Mouse (Mus musculus) frontal cortex, postnatal 36 days (tissue): ENCODE results near the gene Noc3l.

Source experiments
- DNase-seq, 2 experiments: peaks; one replicate each; pipeline ENCODE4 v3.0.0; 2022; ENCODE audit warnings: low spot score in 2 of 2

Noc3l gene

GRCm38 (mm10) chr19:38818766-38819426 lies at the start of gene Noc3l:
Noc3l (minus strand) TSS chr19:38819237.
- peak; percentile 93 to 95 for DNase-seq

- DNase-seq: no peak
Measured at GRCm38 (mm10) chr19:38862523-38862922, 43.5 kb upstream of the Noc3l start.

GRCm38 (mm10) chr19:38858224-38858623 lies 39.2 kb upstream of the Noc3l start:
- no peak for DNase-seq

GRCm38 (mm10) chr19:38846373-38846772 lies 27.3 kb upstream of the Noc3l start:
- DNase-seq: no peak

GRCm38 (mm10) chr19:38844817-38845216 lies 25.8 kb upstream of the Noc3l start:
- no peak for DNase-seq

- DNase-seq: peak; percentile 17 to 21
Measured at GRCm38 (mm10) chr19:38837171-38837641, 18.2 kb upstream of the Noc3l start.

GRCm38 (mm10) chr19:38836438-38837170 lies 17.6 kb upstream of the Noc3l start, which contains the start of gene Tbc1d12:
Tbc1d12 (plus strand) TSS chr19:38836579.
- DNase-seq: peak; percentile 87 to 89

GRCm38 (mm10) chr19:38836084-38836437 lies 17.0 kb upstream of the Noc3l start:
- no peak for DNase-seq

- DNase-seq: no peak
Measured at GRCm38 (mm10) chr19:38833224-38833623, 14.2 kb upstream of the Noc3l start.

GRCm38 (mm10) chr19:38820186-38820804 lies 1.3 kb upstream of the Noc3l start:
- DNase-seq: no peak

GRCm38 (mm10) chr19:38819427-38819802 lies 378 bp upstream of the Noc3l start:
- DNase-seq: no peak

GRCm38 (mm10) chr19:38818191-38818590 lies 846 bp downstream of the Noc3l start:
- no peak for DNase-seq

- DNase-seq: no peak
Measured at GRCm38 (mm10) chr19:38798801-38799200, 20.2 kb downstream of the Noc3l start.

GRCm38 (mm10) chr19:38798291-38798690 lies 20.7 kb downstream of the Noc3l start:
- peak; percentile 38 to 64 for DNase-seq

GRCm38 (mm10) chr19:38796546-38796945 lies 22.5 kb downstream of the Noc3l start:
- no peak for DNase-seq

GRCm38 (mm10) chr19:38793563-38794045 lies 25.4 kb downstream of the Noc3l start:
- no peak for DNase-seq

- DNase-seq: no peak
Measured at GRCm38 (mm10) chr19:38787756-38788155, 31.3 kb downstream of the Noc3l start.

GRCm38 (mm10) chr19:38783542-38783941 lies 35.5 kb downstream of the Noc3l start:
- no peak for DNase-seq

- DNase-seq: no peak
Measured at GRCm38 (mm10) chr19:38778805-38779204, 40.2 kb downstream of the Noc3l start.

GRCm38 (mm10) chr19:38775548-38775947 lies 43.5 kb downstream of the Noc3l start:
- peak; percentile 46 to 63 for DNase-seq

GRCm38 (mm10) chr19:38766306-38766705 lies 52.7 kb downstream of the Noc3l start:
- no peak for DNase-seq

- DNase-seq: no peak
Measured at GRCm38 (mm10) chr19:38760441-38760840, 58.6 kb downstream of the Noc3l start.
